Mouse (Mus musculus): Measurements from ENCODE around the gene Nmur1. TPM values are rescaled to one million over a fixed set of nuclear protein-coding genes. Genes with fewer than 3 reads are reported as not detected.

The Nmur1 gene
- polyA plus RNA-seq, 1 experiment from 2014 or later, result not detected

DNA sequence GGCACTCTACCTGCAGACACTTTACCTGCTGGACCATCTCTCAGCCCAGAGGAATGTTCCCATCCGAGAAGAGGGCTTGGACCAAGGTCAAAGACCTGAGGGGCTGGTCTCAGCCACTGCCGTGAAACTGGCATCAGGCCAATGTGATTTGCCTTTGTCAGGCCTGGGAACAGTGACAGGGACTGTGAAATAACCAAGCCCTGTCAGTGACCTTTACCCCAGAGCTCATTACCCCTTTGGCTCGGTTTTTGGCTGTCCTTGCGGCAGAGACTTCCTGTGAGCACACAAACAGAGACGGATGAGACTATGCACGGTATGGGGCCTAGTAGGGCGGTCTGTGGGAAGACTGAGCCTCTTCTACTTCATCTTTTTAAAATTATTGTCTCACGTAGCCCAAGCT lies 19.1 kb downstream of the Nmur1 start:
- Histone ChIP-seq H3K4me2 (ENCODE audit: low read depth) (no peak overlapping the region), H3K4me1 (ENCODE audit: control insufficient read depth, insufficient read depth, low read length) (no peaks in the 10 kb centered on the region), H3K4me3 (ENCODE audit: low read depth, low read length) (no peak overlapping the region), H3K9me3 (ENCODE audit: control insufficient read depth, low read length) (no peaks in the 10 kb centered on the region), H3K27ac (ENCODE audit: low read depth, low read length) (no peak overlapping the region), H3K27me3 (ENCODE audit: control insufficient read depth, insufficient read depth, low read length) (no peaks in the 10 kb centered on the region), H3K9ac (ENCODE audit: low read length) (no peak overlapping the region), H3K36me3 (ENCODE audit: control insufficient read depth, insufficient read depth, low read length) (no peaks in the 10 kb centered on the region)
- ATAC-seq (ENCODE audit: insufficient read depth, low FRiP score, low TSS enrichment) (no peak), DNase-seq (ENCODE audit: low spot score) (no peak)
- WGBS, result 68% methylated on average over 8 of the region's 8 CpGs

DNA sequence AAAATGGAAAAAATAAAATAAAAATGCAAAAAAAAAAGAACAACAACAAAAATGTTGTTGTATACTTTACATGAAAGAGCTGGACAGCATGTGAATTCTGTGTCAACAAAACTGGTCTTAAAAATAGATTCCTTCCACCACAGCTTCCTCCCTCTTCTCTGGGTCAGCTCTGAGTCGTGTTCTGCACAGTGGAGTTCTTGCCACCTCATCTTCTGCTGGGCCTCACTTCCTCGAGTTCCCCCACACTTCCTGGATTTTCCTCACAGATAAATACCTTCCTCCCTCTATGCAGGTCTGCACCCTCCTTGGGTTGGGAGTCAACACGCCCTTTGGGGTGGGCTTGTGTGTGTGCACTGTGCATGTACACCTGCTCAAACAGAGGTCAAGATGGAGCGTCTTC lies 19.7 kb downstream of the Nmur1 start:
- H3K27ac ChIP-seq (ENCODE audit: low read depth, low read length), result no peak overlapping the region
- no peak overlapping the region for H3K9ac ChIP-seq (ENCODE audit: low read length)
- H3K4me3 ChIP-seq (ENCODE audit: low read depth, low read length), result no peak overlapping the region
- no peaks in the 10 kb centered on the region for H3K27me3 ChIP-seq (ENCODE audit: control insufficient read depth, insufficient read depth, low read length)
- WGBS, result 80% methylated on average over 4 of the region's 4 CpGs
- H3K9me3 ChIP-seq (ENCODE audit: control insufficient read depth, low read length), result no peaks in the 10 kb centered on the region
- H3K4me1 ChIP-seq (ENCODE audit: control insufficient read depth, insufficient read depth, low read length), result no peaks in the 10 kb centered on the region
- ATAC-seq (ENCODE audit: insufficient read depth, low FRiP score, low TSS enrichment) (no peak), DNase-seq (ENCODE audit: low spot score) (no peak)
- no peak overlapping the region for H3K4me2 ChIP-seq (ENCODE audit: low read depth)
- no peaks in the 10 kb centered on the region for H3K36me3 ChIP-seq (ENCODE audit: control insufficient read depth, insufficient read depth, low read length)

- WGBS, result 66% methylated on average over 5 of the region's 5 CpGs
- H3K9me3 ChIP-seq (ENCODE audit: control insufficient read depth, low read length), result no peaks in the 10 kb centered on the region
- H3K27me3 ChIP-seq (ENCODE audit: control insufficient read depth, insufficient read depth, low read length), result no peaks in the 10 kb centered on the region
Measured at GRCm38 (mm10) chr1:86404834-86405233, 21.2 kb downstream of the Nmur1 start.

DNA sequence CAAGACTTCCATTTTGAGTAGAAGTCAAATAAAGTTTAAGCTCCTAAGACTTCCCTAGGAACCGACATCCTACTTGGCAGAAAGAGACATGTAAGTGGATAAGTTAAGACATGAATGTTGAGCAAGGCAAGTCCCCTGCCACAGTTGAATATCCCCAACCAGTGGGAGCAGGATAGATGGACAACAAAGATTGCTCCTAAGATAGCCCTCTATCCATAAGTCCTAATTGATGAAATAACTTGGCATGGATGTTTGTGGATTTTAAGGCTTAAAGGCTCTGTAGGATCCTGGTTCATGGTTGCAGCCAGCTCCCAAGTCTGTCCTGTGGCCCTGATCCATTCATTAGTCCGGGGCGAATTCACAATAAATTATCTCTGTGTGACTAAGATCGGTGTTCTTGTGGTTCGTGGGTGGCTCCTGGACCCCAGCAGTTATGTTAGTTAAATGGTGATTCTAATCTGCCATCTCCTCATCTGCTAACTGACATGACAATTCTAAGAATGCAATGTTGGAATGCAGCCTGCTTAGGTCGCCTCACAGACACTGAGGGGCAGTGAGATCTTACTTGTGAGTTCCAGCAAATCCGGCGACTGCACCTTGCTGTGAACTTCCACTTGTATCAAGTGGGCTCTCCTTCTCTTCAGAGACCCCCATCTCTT lies 25.8 kb downstream of the Nmur1 start:
- whole genome bisulfite sequencing, result 84% methylated on average over 8 of the region's 8 CpGs
- Histone ChIP-seq H3K36me3 (ENCODE audit: control insufficient read depth, insufficient read depth, low read length) (no peaks in the 10 kb centered on the region), H3K4me3 (ENCODE audit: low read depth, low read length) (no peak overlapping the region), H3K9me3 (ENCODE audit: control insufficient read depth, low read length) (no peaks in the 10 kb centered on the region), H3K4me2 (ENCODE audit: low read depth) (no peak overlapping the region), H3K4me1 (ENCODE audit: control insufficient read depth, insufficient read depth, low read length) (no peaks in the 10 kb centered on the region), H3K27me3 (ENCODE audit: control insufficient read depth, insufficient read depth, low read length) (no peaks in the 10 kb centered on the region), H3K27ac (ENCODE audit: low read depth, low read length) (no peak overlapping the region), H3K9ac (ENCODE audit: low read length) (no peak overlapping the region)
- ATAC-seq (ENCODE audit: insufficient read depth, low FRiP score, low TSS enrichment) (no peak), DNase-seq (ENCODE audit: low spot score) (no peak)

More at GRCm38 (mm10) chr1:86404834-86405233, 21.2 kb downstream of the Nmur1 start:
- no peak overlapping the region for H3K9ac ChIP-seq (ENCODE audit: low read length)
- no peak overlapping the region for H3K4me3 ChIP-seq (ENCODE audit: low read depth, low read length)
- ATAC-seq (ENCODE audit: insufficient read depth, low FRiP score, low TSS enrichment), result no peak
- DNase-seq (ENCODE audit: low spot score), result no peak
- no peaks in the 10 kb centered on the region for H3K36me3 ChIP-seq (ENCODE audit: control insufficient read depth, insufficient read depth, low read length)
- no peak overlapping the region for H3K27ac ChIP-seq (ENCODE audit: low read depth, low read length)
- H3K4me1 ChIP-seq (ENCODE audit: control insufficient read depth, insufficient read depth, low read length), result no peaks in the 10 kb centered on the region
- no peak overlapping the region for H3K4me2 ChIP-seq (ENCODE audit: low read depth)

DNA sequence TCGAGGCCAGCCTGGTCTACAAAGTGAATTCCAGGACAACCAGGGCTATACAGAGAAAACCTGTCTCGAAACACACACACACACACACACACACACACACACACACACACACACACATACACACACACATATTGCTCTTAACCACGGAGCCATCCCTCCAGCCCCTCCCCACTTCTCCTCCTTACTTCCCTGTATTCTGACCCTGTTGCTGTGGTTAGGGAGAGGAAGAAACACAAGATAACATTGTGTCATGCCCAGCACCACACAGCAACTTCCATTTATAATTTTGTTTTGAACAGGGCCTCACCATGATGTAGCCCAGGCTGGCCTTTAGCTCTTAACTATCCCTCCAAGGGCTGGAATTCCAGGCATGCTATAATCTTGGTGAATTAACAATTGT lies 26.7 kb downstream of the Nmur1 start:
- H3K9me3 ChIP-seq (ENCODE audit: control insufficient read depth, low read length), result no peaks in the 10 kb centered on the region
- no peak for ATAC-seq (ENCODE audit: insufficient read depth, low FRiP score, low TSS enrichment)
- H3K36me3 ChIP-seq (ENCODE audit: control insufficient read depth, insufficient read depth, low read length), result no peaks in the 10 kb centered on the region
- H3K4me1 ChIP-seq (ENCODE audit: control insufficient read depth, insufficient read depth, low read length), result no peaks in the 10 kb centered on the region
- 85% methylated on average over 3 of the region's 3 CpGs for WGBS
- no peak overlapping the region for H3K4me2 ChIP-seq (ENCODE audit: low read depth)
- no peak for DNase-seq (ENCODE audit: low spot score)
- H3K9ac ChIP-seq (ENCODE audit: low read length), result no peak overlapping the region
- no peaks in the 10 kb centered on the region for H3K27me3 ChIP-seq (ENCODE audit: control insufficient read depth, insufficient read depth, low read length)
- no peak overlapping the region for H3K4me3 ChIP-seq (ENCODE audit: low read depth, low read length)
- H3K27ac ChIP-seq (ENCODE audit: low read depth, low read length), result no peak overlapping the region

GRCm38 (mm10) chr1:86398222-86398621 lies 27.8 kb downstream of the Nmur1 start:
- ATAC-seq (ENCODE audit: insufficient read depth, low FRiP score, low TSS enrichment) (no peak), DNase-seq (ENCODE audit: low spot score) (no peak)
- Histone ChIP-seq H3K27me3 (ENCODE audit: control insufficient read depth, insufficient read depth, low read length) (no peaks in the 10 kb centered on the region), H3K4me3 (ENCODE audit: low read depth, low read length) (no peak overlapping the region), H3K27ac (ENCODE audit: low read depth, low read length) (no peak overlapping the region), H3K9ac (ENCODE audit: low read length) (no peak overlapping the region), H3K4me2 (ENCODE audit: low read depth) (no peak overlapping the region), H3K36me3 (ENCODE audit: control insufficient read depth, insufficient read depth, low read length) (no peaks in the 10 kb centered on the region), H3K4me1 (ENCODE audit: control insufficient read depth, insufficient read depth, low read length) (no peaks in the 10 kb centered on the region), H3K9me3 (ENCODE audit: control insufficient read depth, low read length) (no peaks in the 10 kb centered on the region)
- 62% methylated on average over 7 of the region's 7 CpGs for WGBS

- Histone ChIP-seq H3K27ac (ENCODE audit: low read depth, low read length) (no peak overlapping the region), H3K36me3 (ENCODE audit: control insufficient read depth, insufficient read depth, low read length) (no peaks in the 10 kb centered on the region), H3K9me3 (ENCODE audit: control insufficient read depth, low read length) (no peaks in the 10 kb centered on the region), H3K4me1 (ENCODE audit: control insufficient read depth, insufficient read depth, low read length) (no peaks in the 10 kb centered on the region), H3K4me2 (ENCODE audit: low read depth) (no peak overlapping the region), H3K9ac (ENCODE audit: low read length) (no peak overlapping the region), H3K4me3 (ENCODE audit: low read depth, low read length) (no peak overlapping the region), H3K27me3 (ENCODE audit: control insufficient read depth, insufficient read depth, low read length) (no peaks in the 10 kb centered on the region)
- WGBS, result 81% methylated on average over 8 of the region's 8 CpGs
- ATAC-seq (ENCODE audit: insufficient read depth, low FRiP score, low TSS enrichment) (no peak), DNase-seq (ENCODE audit: low spot score) (no peak)
Measured at GRCm38 (mm10) chr1:86397621-86398020, 28.4 kb downstream of the Nmur1 start.

GRCm38 (mm10) chr1:86395897-86396296 lies 30.1 kb downstream of the Nmur1 start:
- H3K27ac ChIP-seq (ENCODE audit: low read depth, low read length), result no peak overlapping the region
- no peaks in the 10 kb centered on the region for H3K9me3 ChIP-seq (ENCODE audit: control insufficient read depth, low read length)
- H3K9ac ChIP-seq (ENCODE audit: low read length), result no peak overlapping the region
- no peaks in the 10 kb centered on the region for H3K27me3 ChIP-seq (ENCODE audit: control insufficient read depth, insufficient read depth, low read length)
- WGBS, result 74% methylated on average over 7 of the region's 7 CpGs
- no peaks in the 10 kb centered on the region for H3K36me3 ChIP-seq (ENCODE audit: control insufficient read depth, insufficient read depth, low read length)
- H3K4me3 ChIP-seq (ENCODE audit: low read depth, low read length), result no peak overlapping the region
- ATAC-seq (ENCODE audit: insufficient read depth, low FRiP score, low TSS enrichment) (no peak), DNase-seq (ENCODE audit: low spot score) (no peak)
- no peak overlapping the region for H3K4me2 ChIP-seq (ENCODE audit: low read depth)
- no peaks in the 10 kb centered on the region for H3K4me1 ChIP-seq (ENCODE audit: control insufficient read depth, insufficient read depth, low read length)

GRCm38 (mm10) chr1:86394246-86394645 lies 31.8 kb downstream of the Nmur1 start:
- no peak for ATAC-seq (ENCODE audit: insufficient read depth, low FRiP score, low TSS enrichment)
- no peak for DNase-seq (ENCODE audit: low spot score)
- Histone ChIP-seq H3K27ac (ENCODE audit: low read depth, low read length) (no peak overlapping the region), H3K4me2 (ENCODE audit: low read depth) (no peak overlapping the region), H3K4me1 (ENCODE audit: control insufficient read depth, insufficient read depth, low read length) (no peaks in the 10 kb centered on the region), H3K4me3 (ENCODE audit: low read depth, low read length) (no peak overlapping the region), H3K36me3 (ENCODE audit: control insufficient read depth, insufficient read depth, low read length) (no peaks in the 10 kb centered on the region), H3K9ac (ENCODE audit: low read length) (no peak overlapping the region), H3K27me3 (ENCODE audit: control insufficient read depth, insufficient read depth, low read length) (no peaks in the 10 kb centered on the region), H3K9me3 (ENCODE audit: control insufficient read depth, low read length) (no peaks in the 10 kb centered on the region)
- WGBS, result 91% methylated on average over 3 of the region's 3 CpGs

Measured in neural tube, embryonic 11.5 days (tissue).